Mouse (Mus musculus) intestine, embryonic 16.5 days (tissue): ENCODE measurements around the gene Rnf10. TPM values are rescaled to one million over a fixed set of nuclear protein-coding genes. Genes with fewer than 3 reads are reported as not detected.
"Not testable (repeated sequence)": the region's sequence is repeated elsewhere in the genome, so short reads cannot be mapped to it uniquely, and the experiment has no call there.

Source experiments
- ATAC-seq: fragments of 200-750 bp; cut with Nextera tagmentation; 2 replicates; pipeline ENCODE4 v1.8.0; 2017; ENCODE audit warnings: moderate TSS enrichment, moderate library complexity
- H3K27ac ChIP-seq: fragments of 300-500 bp; sonication (generic); 2 replicates; pipeline ENCODE4 v1.5.1; 2014; ENCODE audit warnings: mild to moderate bottlenecking, low read length
- H3K27me3 ChIP-seq: fragments of 300-500 bp; sonication (generic); replicated peaks from 2 replicates; pipeline ENCODE4 v1.6.1; 2014; ENCODE audit warnings: low read length, control low read depth, mixed read lengths; ENCODE audit not compliant: control insufficient read depth, insufficient read depth
- H3K36me3 ChIP-seq: fragments of 300-500 bp; sonication (generic); 2 replicates; pipeline ENCODE4 v1.6.1; 2014; ENCODE audit warnings: low read length, control low read depth; ENCODE audit not compliant: control insufficient read depth, insufficient read depth
- H3K4me1 ChIP-seq: fragments of 300-500 bp; sonication (generic); 2 replicates; pipeline ENCODE4 v1.6.1; 2014; ENCODE audit warnings: low read length, control low read depth, mixed read lengths; ENCODE audit not compliant: control insufficient read depth, insufficient read depth
- H3K4me2 ChIP-seq: fragments of 300-500 bp; sonication (generic); 2 replicates; pipeline ENCODE4 v1.6.1; 2014; ENCODE audit warnings: low read depth, low read length, control low read depth
- H3K4me3 ChIP-seq: fragments of 300-500 bp; sonication (generic); 2 replicates; pipeline ENCODE4 v1.5.1; 2014; ENCODE audit warnings: mild to moderate bottlenecking, low read length
- H3K9ac ChIP-seq: fragments of 300-500 bp; sonication (generic); 2 replicates; pipeline ENCODE4 v1.6.1; 2014; ENCODE audit warnings: low read depth, low read length
- H3K9me3 ChIP-seq: fragments of 300-500 bp; sonication (generic); 2 replicates; pipeline ENCODE4 v1.6.1; 2016; ENCODE audit warnings: low read length, control low read depth; ENCODE audit not compliant: control insufficient read depth
- WGBS: fragments of 180-500 bp; shearing (Covaris S2); extraction: QIAGEN DNeasy Blood & Tissue Kit; methylation state at CpG from one replicate; pipeline ENCODE4 v1.1.7; 2014; 5-methylcytosine and 5-hydroxymethylcytosine counted together
- polyA plus RNA-seq: library from polyadenylated mRNA; unstranded; fragments of >200 nt; fragmentation: Nextera tagmentation; extraction: Ambion mirVana; gene quantifications from 2 replicates; pipeline ENCODE4 v1.2.1, GENCODE M21; 2015

Rnf10 gene
- 90.4 and 92.6 TPM in 2 replicates for polyA plus RNA-seq

GRCm38 (mm10) chr5:115272812-115273548 lies at the start of gene Rnf10:
TSS of gene Rnf10 (minus strand) at chr5:115272898.
- WGBS, result 12% methylated on average over 26 of the region's 26 CpGs
- H3K36me3 ChIP-seq, result no peaks in the 10 kb centered on the region; the same call in 1 of the 2 replicates
- H3K27me3 ChIP-seq, result no peaks in the 10 kb centered on the region
- peak within 1 kb of the TSS; percentile 73 for H3K27ac ChIP-seq
- ATAC-seq, result peak; percentile 83
- H3K4me1 ChIP-seq, result peaks cover 36% of the 10 kb centered on the region
- peak within 1 kb of the TSS; percentile 79 for H3K4me2 ChIP-seq
- H3K9ac ChIP-seq, result peak within 1 kb of the TSS; percentile 98
- 0 out of 2 replicates have a peak, but pooled peaks cover 3% of the 10 kb centered on the region for H3K9me3 ChIP-seq
- H3K4me3 ChIP-seq, result peak within 1 kb of the TSS; percentile 99

GRCm38 (mm10) chr5:115319004-115319940 lies 46.6 kb upstream of the Rnf10 start:
- peak; percentile 86 for ATAC-seq
- WGBS, result 4% methylated on average over 22 of the region's 22 CpGs
- peak overlapping the region; percentile 90 for H3K27ac ChIP-seq
- H3K4me3 ChIP-seq, result peak overlapping the region; percentile 46
- no peaks in the 10 kb centered on the region for H3K36me3 ChIP-seq
- peak overlapping the region; percentile 78 for H3K4me2 ChIP-seq
- H3K9ac ChIP-seq, result peak overlapping the region; percentile 57; the same call in 1 of the 2 replicates
- no peaks in the 10 kb centered on the region for H3K9me3 ChIP-seq
- peaks cover 23% of the 10 kb centered on the region for H3K4me1 ChIP-seq
- no peaks in the 10 kb centered on the region for H3K27me3 ChIP-seq

DNA sequence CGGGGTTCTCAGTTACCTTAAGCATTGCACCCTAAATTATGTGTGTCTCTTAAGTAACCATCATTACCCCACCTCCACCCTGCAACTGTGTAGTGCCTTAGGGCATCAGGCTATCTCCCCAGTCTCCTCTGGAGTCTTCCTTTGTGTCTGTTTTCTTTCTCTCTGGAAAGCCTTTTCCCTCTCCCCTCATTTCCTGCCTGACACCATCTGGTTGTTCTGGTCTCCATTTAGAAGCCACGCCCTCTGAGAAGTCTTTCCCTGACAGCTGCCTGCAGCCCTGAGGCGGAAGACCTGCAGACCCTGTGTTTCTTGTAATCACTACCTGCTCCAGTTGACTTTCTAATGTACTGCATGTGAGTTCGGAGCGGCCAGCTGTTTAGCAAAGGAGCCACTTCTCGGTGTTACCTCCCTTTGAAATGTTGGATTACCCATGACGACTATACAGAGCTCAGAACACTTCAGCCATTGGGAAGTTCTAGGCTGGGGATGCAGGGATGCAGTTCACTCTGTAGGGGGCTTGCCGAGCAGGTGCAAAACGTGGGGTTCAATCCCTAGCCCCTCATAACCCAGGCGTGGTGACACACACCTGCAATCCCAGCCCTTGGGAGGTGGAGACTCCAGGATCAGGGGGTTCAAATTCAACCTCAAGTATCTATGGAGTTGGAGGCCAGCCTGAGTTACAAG lies 45.1 kb upstream of the Rnf10 start:
- peak; percentile 33 for ATAC-seq
- no peaks in the 10 kb centered on the region for H3K9me3 ChIP-seq
- H3K4me2 ChIP-seq, result no peak overlapping the region
- H3K9ac ChIP-seq, result peak overlapping the region; percentile 31; the same call in 1 of the 2 replicates
- peak overlapping the region; percentile 77 for H3K27ac ChIP-seq
- no peaks in the 10 kb centered on the region for H3K36me3 ChIP-seq
- H3K27me3 ChIP-seq, result no peaks in the 10 kb centered on the region
- H3K4me3 ChIP-seq, result 0 out of 2 replicates have a peak overlapping the region, but pooled peaks have one; percentile 1
- H3K4me1 ChIP-seq, result peaks cover 32% of the 10 kb centered on the region
- 8% methylated on average over 10 of the region's 10 CpGs for WGBS

GRCm38 (mm10) chr5:115316968-115317644 lies 44.4 kb upstream of the Rnf10 start:
- Histone ChIP-seq H3K4me1 (peaks cover 36% of the 10 kb centered on the region), H3K36me3 (no peaks in the 10 kb centered on the region), H3K4me3 (no peak overlapping the region), H3K27ac (peak overlapping the region; percentile 77), H3K27me3 (no peaks in the 10 kb centered on the region), H3K9ac (peak overlapping the region; percentile 31), H3K9me3 (no peaks in the 10 kb centered on the region), H3K4me2 (peak overlapping the region; percentile 30)
- WGBS, result 10% methylated on average over 14 of the region's 14 CpGs
- no peak for ATAC-seq

GRCm38 (mm10) chr5:115313668-115313943 lies 40.9 kb upstream of the Rnf10 start:
- Histone ChIP-seq H3K4me3 (no peak overlapping the region), H3K4me2 (peak overlapping the region; percentile 13; the same call in 1 of the 2 replicates), H3K9ac (no peak overlapping the region), H3K4me1 (peaks cover 31% of the 10 kb centered on the region), H3K36me3 (no peaks in the 10 kb centered on the region), H3K27ac (no peak overlapping the region; the same call in 1 of the 2 replicates), H3K9me3 (no peaks in the 10 kb centered on the region), H3K27me3 (no peaks in the 10 kb centered on the region)
- 41% methylated on average over 5 of the region's 5 CpGs for WGBS
- ATAC-seq, result no peak

- WGBS, result 47% methylated on average over 10 of the region's 10 CpGs
- ATAC-seq, result peak; percentile 68
- H3K4me2 ChIP-seq, result peak overlapping the region; percentile 13; the same call in 1 of the 2 replicates
- H3K4me3 ChIP-seq, result no peak overlapping the region
- H3K4me1 ChIP-seq, result peaks cover 27% of the 10 kb centered on the region
- H3K27ac ChIP-seq, result peak overlapping the region; percentile 64
- H3K27me3 ChIP-seq, result no peaks in the 10 kb centered on the region
- H3K9ac ChIP-seq, result no peak overlapping the region
- H3K9me3 ChIP-seq, result no peaks in the 10 kb centered on the region
- H3K36me3 ChIP-seq, result no peaks in the 10 kb centered on the region
These were observed 40.3 kb upstream of the Rnf10 start for GRCm38 (mm10) chr5:115312816-115313667.

DNA sequence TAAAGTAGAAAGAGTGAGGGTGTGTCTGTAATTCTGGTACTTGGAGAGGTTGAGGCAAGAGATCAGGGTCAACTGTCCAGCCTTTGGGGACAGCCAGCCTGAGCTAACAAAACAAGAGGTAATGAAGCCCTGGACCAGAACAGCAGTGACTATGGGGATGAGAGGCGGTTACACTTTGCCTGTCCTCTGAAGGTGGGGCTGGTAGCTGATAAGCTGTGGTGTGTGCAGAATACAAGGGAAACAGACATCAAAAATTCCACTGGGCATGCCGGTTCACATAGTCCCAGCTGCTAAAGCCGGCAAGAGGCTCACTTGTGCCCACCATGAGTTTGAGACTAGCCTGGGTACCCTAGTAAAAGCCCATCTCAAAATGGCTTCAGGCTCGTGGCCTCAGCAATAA lies 39.7 kb upstream of the Rnf10 start:
- 69% methylated on average over 4 of the region's 4 CpGs for WGBS
- Histone ChIP-seq H3K4me2 (no peak overlapping the region), H3K27me3 (no peaks in the 10 kb centered on the region), H3K36me3 (no peaks in the 10 kb centered on the region), H3K4me1 (peaks cover 21% of the 10 kb centered on the region), H3K9me3 (no peaks in the 10 kb centered on the region), H3K27ac (peak overlapping the region; percentile 64; the same call in 1 of the 2 replicates), H3K9ac (no peak overlapping the region), H3K4me3 (no peak overlapping the region)
- ATAC-seq, result 0 out of 2 replicates have a peak, but pooled peaks have one; percentile 18

- 78% methylated on average over 4 of the region's 7 CpGs for WGBS
- not testable (repeated sequence) for H3K9ac ChIP-seq, H3K27ac ChIP-seq, H3K4me3 ChIP-seq, ATAC-seq, H3K27me3 ChIP-seq, H3K36me3 ChIP-seq, H3K4me2 ChIP-seq, H3K9me3 ChIP-seq
- H3K4me1 ChIP-seq, result peaks cover 21% of the 10 kb centered on the region
These were observed 29.5 kb upstream of the Rnf10 start for GRCm38 (mm10) chr5:115302190-115302589.
